ENCODE assay signal across 12 mouse cellular contexts in genomic region chr2:24750051-24750450, GRCm38 (mm10). TPM values are rescaled to one million over a fixed set of nuclear protein-coding genes. Genes with fewer than 3 reads are reported as not detected.
"Had no signal": no experiment of that assay in that cellular context is flagged by ENCODE, and none has a peak within 500 bp of the region (broad histone marks: within the 10 kb centered on the region; RNA-seq: fewer than 3 reads in every experiment).

No protein-coding gene starts in this region.

- H3K27ac ChIP-seq: kidney, embryonic 15.5 days; limb, embryonic 10.5 days; liver, embryonic 15.5 days; midbrain, embryonic 13.5 days; neural tube, embryonic 12.5 days had no signal

- H3K4me3 ChIP-seq: kidney, embryonic 15.5 days; limb, embryonic 10.5 days; liver, embryonic 15.5 days; midbrain, embryonic 13.5 days; neural tube, embryonic 12.5 days had no signal

- H3K9me3 ChIP-seq: kidney, embryonic 15.5 days; limb, embryonic 10.5 days; liver, embryonic 15.5 days; midbrain, embryonic 13.5 days; neural tube, embryonic 12.5 days had no signal

- H3K4me1 ChIP-seq: kidney, embryonic 15.5 days; limb, embryonic 10.5 days; liver, embryonic 15.5 days; midbrain, embryonic 13.5 days; neural tube, embryonic 12.5 days had no signal

- H3K27me3 ChIP-seq: kidney, embryonic 15.5 days; liver, embryonic 15.5 days; midbrain, embryonic 13.5 days; neural tube, embryonic 12.5 days had no signal

- DNase-seq: kidney, adult 11 months; kidney, postnatal 14 days; layer of hippocampus, adult 9-11 months; lung, adult 2 months; lung, postnatal 36 days had no signal

- H3K36me3 ChIP-seq: kidney, embryonic 15.5 days; limb, embryonic 10.5 days; liver, embryonic 15.5 days had no signal

- ATAC-seq: lung, postnatal 0 days; midbrain, embryonic 13.5 days had no signal

RNA-seq across cellular contexts. Expression of gene Cacna1b, which starts 12.9 kb away (rescaled TPM):
- total RNA-seq: neutrophil, adult 5-6 weeks had no signal
